Mouse (Mus musculus) urinary bladder, postnatal 4 days (tissue): ENCODE measurements at regions not wholly inside any gene's neighbourhood (a gene's known extent, or its start where the extent isn't known, plus 50 kb on each side); places are given as distances from the start of the nearest gene placed in this dataset.

Experiments used
- DNase-seq, 2 experiments: peaks; one replicate each; pipeline ENCODE4 v3.0.0; 2021 to 2022; ENCODE audit warnings: low spot score in 2 of 2

GRCm38 (mm10) chr12:32273474-32273873 lies 65.0 kb upstream of the Pik3cg start:
- no peak for DNase-seq

- DNase-seq, result no peak
Measured at GRCm38 (mm10) chr12:32279861-32280260, 71.4 kb upstream of the Pik3cg start.

- no peak for DNase-seq
Measured at GRCm38 (mm10) chr12:32280309-32280708, 71.8 kb upstream of the Pik3cg start.

- DNase-seq, result no peak
Measured at GRCm38 (mm10) chr12:32282371-32283163, 74.1 kb upstream of the Pik3cg start.

- DNase-seq, result no peak
Measured at GRCm38 (mm10) chr12:32285039-32285438, 76.6 kb upstream of the Pik3cg start.

GRCm38 (mm10) chr12:32286652-32287051 lies 78.2 kb upstream of the Pik3cg start:
- no peak for DNase-seq

GRCm38 (mm10) chr12:32291145-32291544 lies 82.7 kb upstream of the Pik3cg start:
- no peak for DNase-seq

- peak in 1 of 2 experiments; percentile 48 for DNase-seq
Measured at GRCm38 (mm10) chr12:32291962-32292748, 83.7 kb upstream of the Pik3cg start.

- DNase-seq, result no peak
Measured at GRCm38 (mm10) chr12:32292749-32293128, 84.3 kb upstream of the Pik3cg start.

GRCm38 (mm10) chr12:32297431-32297830 lies 81.1 kb upstream of the Ccdc71l start:
- DNase-seq, result no peak

GRCm38 (mm10) chr12:32299714-32300113 lies 78.8 kb upstream of the Ccdc71l start:
- no peak for DNase-seq

GRCm38 (mm10) chr12:32305736-32306135 lies 72.8 kb upstream of the Ccdc71l start:
- no peak for DNase-seq

- no peak for DNase-seq
Measured at GRCm38 (mm10) chr12:32306326-32306725, 72.2 kb upstream of the Ccdc71l start.

GRCm38 (mm10) chr12:32307280-32308006 lies 71.1 kb upstream of the Ccdc71l start:
- no peak for DNase-seq

GRCm38 (mm10) chr12:32315099-32315783 lies 63.3 kb upstream of the Ccdc71l start:
- no peak for DNase-seq
